Mouse (Mus musculus): ENCODE data around the gene Elmo2. TPM values are rescaled to one million over a fixed set of nuclear protein-coding genes. Genes with fewer than 3 reads are reported as not detected.

The Elmo2 gene
- total RNA-seq, 1 experiment from 2014 or later, result 29.7 TPM

Other genes with a start within 250 kb of the Elmo2 start
- gene 1700025C18Rik, start 235.7 kb downstream of the Elmo2 start, total RNA-seq (2017), result not detected in 2 replicates
- not detected in 2 replicates for gene Cdh22, start 91.6 kb downstream of the Elmo2 start, total RNA-seq (2017)
- gene Slc35c2, start 38.6 kb downstream of the Elmo2 start, total RNA-seq (2017), result 34.9 and 47.0 TPM in 2 replicates
- gene Zfp663, start 42.2 kb upstream of the Elmo2 start, total RNA-seq (2017), result not detected in 2 replicates
- gene Zfp334, start 61.8 kb upstream of the Elmo2 start, total RNA-seq (2017), result not detected in 2 replicates
- gene Ocstamp, start 73.9 kb upstream of the Elmo2 start, total RNA-seq (2017), result not detected in 2 replicates
- not detected in 2 replicates for gene Slc13a3, start 146.8 kb upstream of the Elmo2 start, total RNA-seq (2017)
- gene Trp53rka, start 166.8 kb upstream of the Elmo2 start, total RNA-seq (2017), result 6.4 and 12.4 TPM in 2 replicates
- gene Slc2a10, start 177.3 kb upstream of the Elmo2 start, total RNA-seq (2017), result 0.15 and 0.64 TPM in 2 replicates

Data from common myeloid progenitor, adult 5-6 weeks (primary cell).